Mouse (Mus musculus): ENCODE data around the gene Mpped2.

DNA sequence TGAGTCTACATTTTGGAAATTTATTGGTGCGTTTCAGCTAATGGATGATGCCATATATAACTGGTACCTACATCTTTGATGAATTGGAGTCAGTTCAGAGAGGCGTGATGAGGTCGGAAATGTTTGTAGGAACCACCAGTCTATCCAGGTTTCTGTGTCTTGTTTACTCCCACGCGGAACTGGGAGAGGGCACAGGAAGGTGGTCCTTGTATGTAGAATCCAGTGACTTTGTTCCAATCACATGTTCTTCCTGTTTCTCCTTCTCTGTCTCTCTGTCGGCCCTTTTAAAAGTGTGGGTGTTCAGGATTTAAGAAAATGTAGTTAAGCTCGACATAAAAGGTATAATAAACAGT lies 23.3 kb downstream of the Mpped2 start:
- TF ChIP-seq POLR2A (IDR thresholded peaks at IDR 0.05; ENCODE audit: extremely low read depth, insufficient read depth, low read length) (no peak), CTCF (IDR thresholded peaks at IDR 0.05; ENCODE audit: low read depth, low read length) (no peak)

Data from liver, adult 2 months (tissue).